Mouse (Mus musculus): ENCODE results near the gene Zfp110.

GRCm38 (mm10) chr7:12818521-12819295 is 15.9 kb upstream of the Zfp110 start, which contains the start of gene Zfp329:
- TF ChIP-seq EP300 (IDR thresholded peaks at IDR 0.05; ENCODE audit: low read depth) (no peak), CTCF (IDR thresholded peaks at IDR 0.05; ENCODE audit: low read depth) (no peak)

All from liver, embryonic 14.5 days (tissue).